Mouse (Mus musculus) layer of hippocampus, adult 8-10 months (tissue): ENCODE measurements at regions not wholly inside any gene's neighbourhood (a gene's known extent, or its start where the extent isn't known, plus 50 kb on each side); places are given as distances from the start of the nearest gene placed in this dataset.
"Not testable (repeated sequence)": the region's sequence is repeated elsewhere in the genome, so short reads cannot be mapped to it uniquely, and the experiment has no call there.

Experiments
- DNase-seq, 2 experiments: peaks; one replicate each; pipeline ENCODE4 v3.0.0; 2022; ENCODE audit warnings: low spot score in 2 of 2

GRCm38 (mm10) chr4:55279351-55279750 is 70.5 kb upstream of the Rad23b start:
- DNase-seq, result not testable (repeated sequence)

GRCm38 (mm10) chr4:55280706-55281105 is 69.1 kb upstream of the Rad23b start:
- DNase-seq, result no peak

- no peak for DNase-seq
Measured at GRCm38 (mm10) chr4:55281486-55282096, 68.3 kb upstream of the Rad23b start.

GRCm38 (mm10) chr4:55282474-55282873 is 67.4 kb upstream of the Rad23b start:
- no peak for DNase-seq

- DNase-seq, result no peak
Measured at GRCm38 (mm10) chr4:55284722-55285225, 65.1 kb upstream of the Rad23b start.

- DNase-seq, result no peak
Measured at GRCm38 (mm10) chr4:55285641-55286040, 64.2 kb upstream of the Rad23b start.

- no peak for DNase-seq
Measured at GRCm38 (mm10) chr4:55288456-55288855, 61.4 kb upstream of the Rad23b start.

- DNase-seq, result no peak
Measured at GRCm38 (mm10) chr4:55292277-55292676, 57.6 kb upstream of the Rad23b start.

GRCm38 (mm10) chr4:55292701-55293100 is 57.1 kb upstream of the Rad23b start:
- DNase-seq, result no peak

GRCm38 (mm10) chr4:55293347-55294079 is 56.3 kb upstream of the Rad23b start:
- DNase-seq, result no peak

GRCm38 (mm10) chr4:55294255-55294687 is 55.6 kb upstream of the Rad23b start:
- DNase-seq, result peak; percentile 18 to 42

- no peak for DNase-seq
Measured at GRCm38 (mm10) chr4:55297841-55298240, 52.0 kb upstream of the Rad23b start.
